Mouse (Mus musculus) MEL-GATA-1-ER (cell line): Measurements from ENCODE around the gene Klk1b4.

Experiments
- DNase-seq: peaks from one replicate; pipeline ENCODE4 v3.0.0-alpha.2; 2012; ENCODE audit warnings: low read depth; ENCODE audit errors: extremely low read depth

The Klk1b4 gene

GRCm38 (mm10) chr7:44253023-44253616, 45.9 kb downstream of the Klk1b4 start:
- no peak for DNase-seq

- DNase-seq = no peak
Measured at GRCm38 (mm10) chr7:44254930-44255329, 47.7 kb downstream of the Klk1b4 start.

GRCm38 (mm10) chr7:44257278-44257677, 50.0 kb downstream of the Klk1b4 start, which contains the start of gene Acp4:
Gene Acp4 (minus strand): TSS chr7:44257378.
- DNase-seq = no peak

- no peak for DNase-seq
Measured at GRCm38 (mm10) chr7:44260410-44260809, 53.2 kb downstream of the Klk1b4 start.

- DNase-seq = no peak
Measured at GRCm38 (mm10) chr7:44261147-44261546, 53.9 kb downstream of the Klk1b4 start, which contains the start of gene Gm15517. Gene Gm15517 (plus strand): TSS chr7:44261447.
